Mouse (Mus musculus) ES-Bruce4 (cell line): ENCODE results near the gene Smim22.

ENCODE experiments used
- CTCF ChIP-seq: IDR thresholded peaks from one replicate; pipeline ENCODE4 v1.8.1; 2011; ENCODE audit warnings: low read depth, low read length
- EP300 ChIP-seq: IDR thresholded peaks from 2 replicates; pipeline ENCODE4 v1.6.1; 2011; ENCODE audit warnings: low read depth, low read length; ENCODE audit not compliant: insufficient read depth

GRCm38 (mm10) chr16:4969055-4969843, 37.8 kb upstream of the Smim22 start:
- TF ChIP-seq CTCF (no peak), EP300 (no peak)
